Mouse (Mus musculus) C2C12 (cell line): ENCODE data around the gene Gm21983.

Experiments
- CEBPB ChIP-seq: IDR thresholded peaks from one replicate; pipeline ENCODE4 v1.6.1; 2011; ENCODE audit warnings: low read depth, mild to moderate bottlenecking, control low read depth, moderate library complexity
- CTCF ChIP-seq: IDR thresholded peaks from one replicate; pipeline ENCODE4 v1.5.1; 2011; ENCODE audit not compliant: control insufficient read depth, insufficient read depth, insufficient read length
- FOSL1 ChIP-seq: IDR thresholded peaks from one replicate; pipeline ENCODE4 v1.8.0; 2011; ENCODE audit warnings: mild to moderate bottlenecking, low read length; ENCODE audit not compliant: poor library complexity, insufficient read depth, severe bottlenecking
- MAX ChIP-seq: IDR thresholded peaks from one replicate; pipeline ENCODE4 v1.6.1; 2011; ENCODE audit warnings: mild to moderate bottlenecking, control low read depth
- MYOD1 ChIP-seq: IDR thresholded peaks from one replicate; pipeline ENCODE4 v1.6.1; 2011; ENCODE audit warnings: low read depth; ENCODE audit not compliant: control insufficient read depth, insufficient read length
- MYOG ChIP-seq: IDR thresholded peaks from one replicate; pipeline ENCODE4 v1.6.1; 2011; ENCODE audit not compliant: control insufficient read depth, insufficient read length; ENCODE audit errors: extremely low read depth
- USF1 ChIP-seq: IDR thresholded peaks from one replicate; pipeline ENCODE4 v1.6.1; 2011; ENCODE audit warnings: low read depth, mild to moderate bottlenecking, control low read depth, moderate library complexity

DNA sequence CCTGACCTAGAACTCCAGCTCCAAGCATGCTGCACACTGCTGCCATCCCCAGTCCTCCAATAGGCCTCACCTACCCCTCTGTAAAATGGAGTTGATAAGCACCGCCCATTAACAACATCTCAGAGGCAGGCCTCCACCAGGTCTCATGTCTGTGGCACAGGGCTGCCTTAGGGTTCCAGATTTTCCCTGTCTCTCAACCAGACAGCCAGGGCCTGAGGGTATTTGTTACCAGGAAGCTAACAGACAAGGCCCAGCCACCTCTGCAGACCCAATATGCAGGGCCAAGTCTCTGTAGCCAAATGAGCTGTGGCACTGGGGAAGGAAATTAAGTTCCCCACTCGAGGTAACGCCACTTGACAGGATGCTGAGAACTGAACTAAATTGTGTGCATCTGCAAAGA, 20.0 kb downstream of the Gm21983 start:
- TF ChIP-seq USF1 (no peak), CTCF (no peak), MAX (no peak), MYOG (no peak), MYOD1 (no peak), CEBPB (no peak), FOSL1 (no peak)
